Mouse (Mus musculus) limb, embryonic 15.5 days (tissue): ENCODE results near the gene Tmem203. TPM values are rescaled to one million over a fixed set of nuclear protein-coding genes. Genes with fewer than 3 reads are reported as not detected.
A peak's percentile ranks its signal among the peaks of the same experiment; 100 is the strongest.

Experiments
- ATAC-seq: fragments of 200-750 bp; cut with Nextera tagmentation; 2 replicates; pipeline ENCODE4 v1.8.0; 2017; ENCODE audit warnings: low read depth, moderate TSS enrichment; ENCODE audit not compliant: insufficient number of reproducible peaks, low FRiP score, low TSS enrichment
- H3K27ac ChIP-seq: fragments of 300-500 bp; sonication (generic); 2 replicates; pipeline ENCODE4 v1.5.1; 2015; ENCODE audit warnings: moderate library complexity, mild to moderate bottlenecking, inconsistent platforms
- H3K27me3 ChIP-seq: fragments of 300-500 bp; sonication (generic); 2 replicates; pipeline ENCODE4 v1.6.1; 2015; ENCODE audit warnings: inconsistent platforms
- H3K36me3 ChIP-seq: fragments of 300-500 bp; sonication (generic); 2 replicates; pipeline ENCODE4 v1.6.1; 2015; ENCODE audit warnings: inconsistent platforms
- H3K4me1 ChIP-seq: fragments of 300-500 bp; sonication (generic); 2 replicates; pipeline ENCODE4 v1.6.1; 2015; ENCODE audit warnings: inconsistent platforms
- H3K4me2 ChIP-seq: fragments of 300-500 bp; sonication (generic); 2 replicates; pipeline ENCODE4 v1.6.1; 2015; ENCODE audit warnings: mild to moderate bottlenecking, inconsistent platforms
- H3K4me3 ChIP-seq: fragments of 300-500 bp; sonication (generic); 2 replicates; pipeline ENCODE4 v1.5.1; 2015; ENCODE audit warnings: mild to moderate bottlenecking, inconsistent platforms
- H3K9ac ChIP-seq: fragments of 300-500 bp; sonication (generic); 2 replicates; pipeline ENCODE4 v1.6.1; 2015; ENCODE audit warnings: inconsistent platforms
- H3K9me3 ChIP-seq: fragments of 300-500 bp; sonication (generic); 2 replicates; pipeline ENCODE4 v1.6.1; 2016; ENCODE audit warnings: inconsistent platforms
- WGBS: fragments of 180-500 bp; shearing (Covaris S2); methylation state at CpG from one replicate; pipeline ENCODE4 v1.1.7; 2015; 5-methylcytosine and 5-hydroxymethylcytosine counted together
- polyA plus RNA-seq: library from polyadenylated mRNA; unstranded; fragments of >200 nt; fragmentation: Nextera tagmentation; extraction: Ambion mirVana; gene quantifications from 2 replicates; pipeline ENCODE4 v1.2.1, GENCODE M21; 2015

Tmem203 gene
- polyA plus RNA-seq, 1 experiment from 2014 or later, result 21.4 TPM

GRCm38 (mm10) chr2:25224766-25225752 lies 30.2 kb upstream of the Tmem203 start:
- H3K27ac ChIP-seq, result peak overlapping the region; percentile 98
- H3K4me2 ChIP-seq, result peak overlapping the region; percentile 41
- peaks cover 11% of the 10 kb centered on the region for H3K36me3 ChIP-seq
- H3K9ac ChIP-seq, result peak overlapping the region; percentile 44; the same call in 1 of the 2 replicates
- H3K4me3 ChIP-seq, result peak overlapping the region; percentile 94
- ATAC-seq, result peak; percentile 97
- peaks cover 27% of the 10 kb centered on the region for H3K4me1 ChIP-seq
- H3K27me3 ChIP-seq, result 0 out of 2 replicates have a peak, but pooled peaks cover 6% of the 10 kb centered on the region
- H3K9me3 ChIP-seq, result no peaks in the 10 kb centered on the region
- WGBS, result 2% methylated on average over 41 of the region's 41 CpGs

- Histone ChIP-seq H3K36me3 (peaks cover 11% of the 10 kb centered on the region), H3K9me3 (no peaks in the 10 kb centered on the region), H3K9ac (no peak overlapping the region), H3K4me3 (peak overlapping the region; percentile 60), H3K27me3 (peaks cover 12% of the 10 kb centered on the region; the same call in 1 of the 2 replicates), H3K4me2 (peak overlapping the region; percentile 41; the same call in 1 of the 2 replicates), H3K27ac (peak overlapping the region; percentile 98), H3K4me1 (peaks cover 27% of the 10 kb centered on the region)
- no peak for ATAC-seq
- WGBS, result 72% methylated on average over 8 of the region's 8 CpGs
Observed at GRCm38 (mm10) chr2:25225811-25226379, 29.3 kb upstream of the Tmem203 start.

- H3K9ac ChIP-seq, result no peak overlapping the region
- no peak overlapping the region for H3K4me3 ChIP-seq
- no peaks in the 10 kb centered on the region for H3K9me3 ChIP-seq
- no peak for ATAC-seq
- 0 out of 2 replicates have a peak overlapping the region, but pooled peaks have one; percentile 5 for H3K4me2 ChIP-seq
- peaks cover 4% of the 10 kb centered on the region for H3K36me3 ChIP-seq
- no peak overlapping the region for H3K27ac ChIP-seq
- WGBS, result 71% methylated on average over 5 of the region's 5 CpGs
- peaks cover 22% of the 10 kb centered on the region; the same call in 1 of the 2 replicates for H3K27me3 ChIP-seq
- peaks cover 27% of the 10 kb centered on the region for H3K4me1 ChIP-seq
Observed at GRCm38 (mm10) chr2:25226864-25227263, 28.4 kb upstream of the Tmem203 start.

GRCm38 (mm10) chr2:25227406-25227805 lies 27.8 kb upstream of the Tmem203 start:
- H3K4me1 ChIP-seq, result peaks cover 27% of the 10 kb centered on the region
- 82% methylated on average over 4 of the region's 4 CpGs for WGBS

GRCm38 (mm10) chr2:25228431-25228889 lies 26.8 kb upstream of the Tmem203 start:
- no peak for ATAC-seq
- peak overlapping the region; percentile 11; the same call in 1 of the 2 replicates for H3K4me3 ChIP-seq
- peak overlapping the region; percentile 43 for H3K27ac ChIP-seq
- H3K27me3 ChIP-seq, result peaks cover 25% of the 10 kb centered on the region; the same call in 1 of the 2 replicates
- peaks cover 23% of the 10 kb centered on the region for H3K4me1 ChIP-seq
- H3K4me2 ChIP-seq, result peak overlapping the region; percentile 21
- H3K36me3 ChIP-seq, result no peaks in the 10 kb centered on the region
- H3K9me3 ChIP-seq, result no peaks in the 10 kb centered on the region
- WGBS, result 1% methylated on average over 7 of the region's 7 CpGs
- H3K9ac ChIP-seq, result no peak overlapping the region

More at GRCm38 (mm10) chr2:25227406-25227805, 27.8 kb upstream of the Tmem203 start:
- Histone ChIP-seq H3K27ac (no peak overlapping the region), H3K9ac (no peak overlapping the region), H3K27me3 (peaks cover 22% of the 10 kb centered on the region; the same call in 1 of the 2 replicates), H3K36me3 (no peaks in the 10 kb centered on the region), H3K4me3 (no peak overlapping the region), H3K4me2 (no peak overlapping the region), H3K9me3 (no peaks in the 10 kb centered on the region)
- no peak for ATAC-seq

GRCm38 (mm10) chr2:25228995-25229530 lies 26.2 kb upstream of the Tmem203 start:
- H3K4me3 ChIP-seq, result no peak overlapping the region
- peaks cover 29% of the 10 kb centered on the region; the same call in 1 of the 2 replicates for H3K27me3 ChIP-seq
- H3K9me3 ChIP-seq, result no peaks in the 10 kb centered on the region
- H3K4me2 ChIP-seq, result peak overlapping the region; percentile 21; the same call in 1 of the 2 replicates
- WGBS, result 64% methylated on average over 6 of the region's 6 CpGs
- H3K27ac ChIP-seq, result no peak overlapping the region
- peaks cover 19% of the 10 kb centered on the region for H3K4me1 ChIP-seq
- no peak for ATAC-seq
- no peaks in the 10 kb centered on the region for H3K36me3 ChIP-seq
- no peak overlapping the region for H3K9ac ChIP-seq

- H3K27ac ChIP-seq, result no peak overlapping the region
- no peaks in the 10 kb centered on the region for H3K9me3 ChIP-seq
- WGBS, result 77% methylated on average over 5 of the region's 5 CpGs
- H3K4me1 ChIP-seq, result peaks cover 19% of the 10 kb centered on the region
- no peak overlapping the region for H3K9ac ChIP-seq
- no peak for ATAC-seq
- no peaks in the 10 kb centered on the region for H3K36me3 ChIP-seq
- no peak overlapping the region for H3K4me3 ChIP-seq
- no peak overlapping the region for H3K4me2 ChIP-seq
- peaks cover 33% of the 10 kb centered on the region; the same call in 1 of the 2 replicates for H3K27me3 ChIP-seq
Observed at GRCm38 (mm10) chr2:25229582-25229981, 25.7 kb upstream of the Tmem203 start.

GRCm38 (mm10) chr2:25230581-25230980 lies 24.7 kb upstream of the Tmem203 start:
- peaks cover 39% of the 10 kb centered on the region; the same call in 1 of the 2 replicates for H3K27me3 ChIP-seq
- no peak overlapping the region for H3K4me3 ChIP-seq
- WGBS, result 85% methylated on average over 7 of the region's 7 CpGs
- no peaks in the 10 kb centered on the region for H3K36me3 ChIP-seq
- peaks cover 15% of the 10 kb centered on the region for H3K4me1 ChIP-seq
- H3K4me2 ChIP-seq, result no peak overlapping the region
- H3K9ac ChIP-seq, result no peak overlapping the region
- H3K27ac ChIP-seq, result no peak overlapping the region
- no peaks in the 10 kb centered on the region for H3K9me3 ChIP-seq
- ATAC-seq, result no peak

GRCm38 (mm10) chr2:25231038-25231437 lies 24.2 kb upstream of the Tmem203 start:
- no peak for ATAC-seq
- 57% methylated on average over 12 of the region's 12 CpGs for WGBS
- H3K9ac ChIP-seq, result no peak overlapping the region

GRCm38 (mm10) chr2:25233421-25233820 lies 21.8 kb upstream of the Tmem203 start:
- no peak for ATAC-seq
- no peaks in the 10 kb centered on the region for H3K36me3 ChIP-seq

More at GRCm38 (mm10) chr2:25231038-25231437, 24.2 kb upstream of the Tmem203 start:
- Histone ChIP-seq H3K4me1 (peaks cover 10% of the 10 kb centered on the region), H3K36me3 (no peaks in the 10 kb centered on the region), H3K9me3 (no peaks in the 10 kb centered on the region), H3K4me3 (no peak overlapping the region), H3K27me3 (peaks cover 44% of the 10 kb centered on the region), H3K27ac (no peak overlapping the region), H3K4me2 (no peak overlapping the region)

GRCm38 (mm10) chr2:25234050-25234449 lies 21.2 kb upstream of the Tmem203 start, which contains the start of gene Slc34a3:
Gene Slc34a3, minus strand, starts transcription at chr2:25234364.
- Histone ChIP-seq H3K4me3 (no peak within 1 kb of the TSS), H3K9me3 (no peaks in the 10 kb centered on the region), H3K27me3 (peaks cover 49% of the 10 kb centered on the region), H3K36me3 (no peaks in the 10 kb centered on the region), H3K4me1 (peaks cover 1% of the 10 kb centered on the region; the same call in 1 of the 2 replicates), H3K9ac (no peak within 1 kb of the TSS), H3K4me2 (no peak within 1 kb of the TSS), H3K27ac (no peak within 1 kb of the TSS)
- no peak for ATAC-seq
- WGBS, result 85% methylated on average over 3 of the region's 3 CpGs

More at GRCm38 (mm10) chr2:25233421-25233820, 21.8 kb upstream of the Tmem203 start:
- Histone ChIP-seq H3K4me2 (no peak overlapping the region), H3K4me1 (peaks cover 6% of the 10 kb centered on the region; the same call in 1 of the 2 replicates), H3K9ac (no peak overlapping the region), H3K27me3 (peaks cover 49% of the 10 kb centered on the region), H3K27ac (no peak overlapping the region), H3K4me3 (no peak overlapping the region), H3K9me3 (no peaks in the 10 kb centered on the region)
- WGBS, result 75% methylated on average over 4 of the region's 4 CpGs
